Mouse (Mus musculus) kidney, adult 9 months (tissue): Measurements from ENCODE around the gene Abhd12.
"Not testable (repeated sequence)": the region's sequence is repeated elsewhere in the genome, so short reads cannot be mapped to it uniquely, and the experiment has no call there.

Experiments
- DNase-seq: peaks from one replicate; pipeline ENCODE4 v3.0.0; 2022

Abhd12 gene

GRCm38 (mm10) chr2:150909429-150910039 lies 5.0 kb upstream of the Abhd12 start:
- peak; percentile 98 for DNase-seq

GRCm38 (mm10) chr2:150908881-150909280 lies 4.3 kb upstream of the Abhd12 start:
- not testable (repeated sequence) for DNase-seq

GRCm38 (mm10) chr2:150904936-150905450 lies 452 bp upstream of the Abhd12 start, which contains the start of gene Gins1:
Gene Gins1 (plus strand): TSS chr2:150905400.
- DNase-seq: no peak

GRCm38 (mm10) chr2:150902347-150902746 lies 2.2 kb downstream of the Abhd12 start:
- no peak for DNase-seq

GRCm38 (mm10) chr2:150900341-150900740 lies 4.2 kb downstream of the Abhd12 start:
- DNase-seq: no peak

- no peak for DNase-seq
Observed at GRCm38 (mm10) chr2:150895691-150896252, 8.8 kb downstream of the Abhd12 start.

GRCm38 (mm10) chr2:150894617-150895267 lies 9.8 kb downstream of the Abhd12 start:
- DNase-seq: no peak

GRCm38 (mm10) chr2:150887370-150887769 lies 17.2 kb downstream of the Abhd12 start:
- DNase-seq: no peak

- DNase-seq: no peak
Observed at GRCm38 (mm10) chr2:150886315-150886714, 18.2 kb downstream of the Abhd12 start.

- DNase-seq: no peak
Observed at GRCm38 (mm10) chr2:150885814-150886213, 18.7 kb downstream of the Abhd12 start.

- no peak for DNase-seq
Observed at GRCm38 (mm10) chr2:150884779-150885110, 19.8 kb downstream of the Abhd12 start.

GRCm38 (mm10) chr2:150884075-150884778 lies 20.3 kb downstream of the Abhd12 start:
- no peak for DNase-seq

GRCm38 (mm10) chr2:150877561-150877960 lies 27.0 kb downstream of the Abhd12 start:
- DNase-seq: peak; percentile 60

GRCm38 (mm10) chr2:150875226-150875625 lies 29.3 kb downstream of the Abhd12 start:
- DNase-seq: no peak

- DNase-seq: no peak
Observed at GRCm38 (mm10) chr2:150874508-150874907, 30.0 kb downstream of the Abhd12 start.

- DNase-seq: no peak
Observed at GRCm38 (mm10) chr2:150869446-150869845, 35.1 kb downstream of the Abhd12 start.

- no peak for DNase-seq
Observed at GRCm38 (mm10) chr2:150867021-150867420, 37.5 kb downstream of the Abhd12 start.

- no peak for DNase-seq
Observed at GRCm38 (mm10) chr2:150861128-150861527, 43.4 kb downstream of the Abhd12 start.

GRCm38 (mm10) chr2:150859709-150860470 lies 44.7 kb downstream of the Abhd12 start:
- no peak for DNase-seq

GRCm38 (mm10) chr2:150858724-150859487 lies 45.6 kb downstream of the Abhd12 start:
- DNase-seq: peak; percentile 73

- DNase-seq: no peak
Observed at GRCm38 (mm10) chr2:150855186-150855585, 49.4 kb downstream of the Abhd12 start.

GRCm38 (mm10) chr2:150851251-150851650 lies 53.3 kb downstream of the Abhd12 start:
- DNase-seq: peak; percentile 20
